Mouse (Mus musculus) kidney, adult 11 months (tissue): ENCODE measurements at regions not wholly inside any gene's neighbourhood (a gene's known extent, or its start where the extent isn't known, plus 50 kb on each side); places are given as distances from the start of the nearest gene placed in this dataset.

Experiments
- DNase-seq: peaks from one replicate; pipeline ENCODE4 v3.0.0; 2022

- no peak for DNase-seq
These were observed 222.2 kb upstream of the Kif2a start for GRCm38 (mm10) chr13:107244173-107244572.

DNA sequence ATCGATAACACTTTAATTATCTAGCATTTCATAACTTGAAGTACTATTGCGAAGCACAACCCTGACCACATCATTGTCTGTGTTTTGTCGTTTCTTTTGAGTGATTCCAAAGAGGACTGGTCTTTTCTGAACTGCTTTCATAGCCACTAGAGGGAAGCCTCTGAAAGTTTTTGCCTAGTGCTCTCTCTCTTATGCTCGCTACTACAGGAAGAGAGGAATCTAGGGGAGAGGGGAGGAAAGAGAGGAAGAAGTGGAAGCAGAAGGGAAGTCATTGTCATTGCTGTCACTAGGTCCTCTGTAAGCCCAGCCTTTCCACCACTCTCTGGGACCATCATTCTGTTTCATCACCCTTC lies 217.1 kb upstream of the Kif2a start:
- DNase-seq = no peak

GRCm38 (mm10) chr13:107238364-107239034 lies 216.6 kb upstream of the Kif2a start:
- DNase-seq = no peak

- peak; percentile 33 for DNase-seq
These were observed 197.5 kb upstream of the Kif2a start for GRCm38 (mm10) chr13:107219456-107219855.

GRCm38 (mm10) chr13:107218351-107218750 lies 196.4 kb upstream of the Kif2a start:
- DNase-seq = no peak

DNA sequence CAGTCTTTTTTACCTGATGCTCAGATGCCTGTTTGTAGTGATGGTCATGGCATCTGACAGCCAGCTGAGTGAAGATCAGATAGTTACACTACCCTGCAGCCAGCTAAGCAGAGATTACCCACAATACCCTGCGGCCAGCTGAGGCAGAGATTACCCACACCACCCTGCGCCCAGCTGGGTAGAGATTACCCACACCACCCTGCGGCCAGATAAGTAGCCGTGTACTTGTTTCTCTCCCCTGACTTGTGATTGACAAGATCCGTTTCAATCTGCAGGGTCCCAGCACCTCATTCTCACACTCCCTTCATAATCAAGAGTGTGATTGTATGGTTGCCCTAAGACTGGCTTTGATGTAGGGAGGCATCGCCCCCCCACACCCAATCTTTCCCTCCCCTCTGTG lies 195.9 kb upstream of the Kif2a start:
- DNase-seq = no peak

DNA sequence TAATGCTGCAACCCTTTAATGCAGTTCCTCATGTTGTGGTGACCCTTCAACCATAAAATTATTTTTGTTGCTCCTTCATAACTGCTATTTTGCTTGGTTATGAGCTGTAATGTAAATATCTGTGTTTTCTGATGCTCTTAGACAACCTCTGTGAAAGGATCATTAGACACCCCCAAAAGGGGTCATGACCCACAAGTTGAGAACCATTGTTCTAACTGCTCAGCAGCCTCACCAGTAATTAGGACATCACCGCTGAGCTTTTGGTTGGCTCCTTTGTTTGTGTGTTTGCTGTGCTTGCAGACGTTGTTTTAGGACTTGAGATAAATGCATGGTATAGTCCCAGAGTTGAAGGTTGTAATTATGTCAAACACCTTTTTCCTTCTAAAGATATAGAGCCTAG lies 191.4 kb upstream of the Kif2a start:
- no peak for DNase-seq

GRCm38 (mm10) chr13:107210676-107211075 lies 188.8 kb upstream of the Kif2a start:
- no peak for DNase-seq

DNA sequence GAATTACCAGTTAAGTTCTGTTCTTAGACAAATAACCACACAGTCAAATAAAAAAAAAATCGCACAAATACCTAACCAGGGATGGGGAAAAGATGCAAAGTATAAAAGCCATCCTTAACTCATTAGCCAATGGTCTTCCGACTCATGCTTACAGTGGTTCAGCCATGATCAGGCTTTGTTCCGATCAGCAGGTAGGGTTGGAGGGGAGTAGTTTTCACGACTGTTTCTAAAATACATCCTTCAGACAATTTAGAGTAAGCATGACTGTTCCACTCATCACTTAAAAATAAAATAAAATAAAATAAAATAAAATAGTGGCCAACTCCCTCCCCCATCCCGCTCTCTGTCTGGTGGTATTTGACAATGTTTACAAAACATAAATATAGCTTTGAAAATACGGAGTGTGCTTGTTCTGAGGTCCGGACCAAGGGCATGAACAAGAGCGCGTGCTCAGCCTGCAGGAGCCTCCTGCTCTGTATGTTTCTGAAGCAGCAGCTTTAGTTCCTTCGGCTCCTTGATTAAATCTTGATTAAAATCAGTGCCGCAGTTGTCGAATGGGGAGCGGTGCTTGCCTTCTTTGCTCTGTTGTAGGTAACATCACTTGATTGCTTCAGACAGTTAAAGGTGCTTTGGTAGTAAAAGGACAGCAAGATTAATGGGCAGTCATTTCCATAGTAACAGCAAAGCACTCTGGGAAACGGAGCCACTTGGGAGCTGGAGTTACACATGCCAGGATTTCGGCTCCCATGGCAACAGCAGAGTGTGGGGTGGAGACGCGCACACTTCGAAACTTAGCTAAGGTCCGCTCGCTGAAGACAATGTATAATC lies 185.6 kb upstream of the Kif2a start:
- peak; percentile 26 for DNase-seq

DNA sequence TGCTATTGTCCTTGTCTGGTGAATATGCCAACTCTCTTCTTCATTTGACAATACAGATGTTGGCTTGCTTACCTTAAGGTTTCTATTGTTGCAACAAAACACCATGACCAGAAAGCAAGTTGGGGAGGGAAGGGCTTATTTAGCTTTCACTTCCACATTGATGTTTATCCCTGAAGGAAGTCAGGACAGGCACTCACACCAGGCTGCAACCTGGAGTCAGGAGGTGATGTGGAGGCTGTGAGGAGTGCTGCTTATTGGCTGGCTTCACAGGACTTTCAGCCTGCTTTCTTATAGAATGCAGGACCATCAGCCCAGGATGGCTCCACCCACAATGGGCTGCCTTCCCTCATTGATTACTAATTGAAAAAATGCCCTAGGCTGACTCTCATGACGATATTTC lies 177.9 kb upstream of the Kif2a start:
- no peak for DNase-seq

DNA sequence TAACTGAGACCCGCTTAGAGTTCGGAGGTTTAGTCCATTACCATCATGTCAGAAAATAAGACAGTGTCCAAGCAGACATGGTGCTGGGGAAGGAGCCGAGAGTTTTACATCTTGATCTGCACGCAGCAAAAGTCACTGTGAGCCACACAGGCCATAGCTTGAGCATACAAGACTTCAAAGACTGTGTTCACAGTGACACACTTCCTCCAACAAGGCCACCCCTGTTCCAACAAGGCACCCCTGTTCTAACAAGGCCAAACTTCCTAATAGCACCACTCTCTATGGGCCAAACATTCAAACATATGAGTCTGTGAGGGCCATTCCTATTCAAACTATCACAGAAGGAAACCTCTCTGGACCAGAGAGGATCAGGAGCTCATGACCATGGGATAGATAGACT lies 171.5 kb upstream of the Kif2a start:
- DNase-seq = no peak

GRCm38 (mm10) chr13:107187258-107187878 lies 165.4 kb upstream of the Kif2a start:
- DNase-seq = no peak

DNA sequence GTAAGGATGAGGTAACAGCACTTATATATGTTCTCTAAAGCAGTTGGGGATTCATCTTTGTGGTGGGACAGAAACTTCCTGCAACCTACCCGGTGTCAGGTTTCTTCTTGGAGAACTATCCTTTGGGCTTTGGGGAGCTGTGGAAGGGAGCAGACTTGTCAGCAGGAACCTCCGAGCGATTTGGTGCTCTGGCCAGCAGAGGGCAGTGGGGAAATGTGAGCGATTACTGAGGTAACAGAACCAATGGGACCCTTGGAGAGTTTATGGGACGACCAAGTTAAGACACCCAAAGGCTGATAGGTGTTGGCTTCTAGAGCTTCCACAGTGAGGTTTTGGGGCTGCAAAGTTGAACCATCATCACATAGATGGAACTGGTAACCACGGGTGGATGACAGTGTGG lies 160.6 kb upstream of the Kif2a start:
- DNase-seq = peak; percentile 13

- no peak for DNase-seq
These were observed 157.6 kb upstream of the Kif2a start for GRCm38 (mm10) chr13:107179551-107179950.

DNA sequence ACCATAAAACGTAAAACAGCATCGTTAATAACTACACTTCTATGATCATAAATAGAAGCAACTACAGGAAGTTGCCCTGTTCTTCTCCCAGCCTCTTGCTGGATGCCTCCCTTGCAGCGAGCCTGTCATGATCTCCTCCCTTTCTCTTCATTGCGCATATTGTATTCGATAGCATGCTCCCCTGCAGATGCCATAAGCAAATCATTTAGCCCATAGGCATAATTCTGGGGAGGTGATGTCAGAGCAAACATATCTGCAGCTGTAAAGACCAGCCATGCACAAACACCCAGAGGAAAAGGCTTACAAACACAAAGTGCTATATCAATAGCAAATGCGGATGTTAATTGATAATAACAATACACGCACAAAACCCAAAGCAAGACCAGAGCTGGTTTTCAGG lies 155.7 kb upstream of the Kif2a start:
- no peak for DNase-seq

GRCm38 (mm10) chr13:107175891-107176290 lies 154.0 kb upstream of the Kif2a start:
- DNase-seq = no peak

GRCm38 (mm10) chr13:107168599-107169149 lies 146.7 kb upstream of the Kif2a start:
- DNase-seq = peak; percentile 8

GRCm38 (mm10) chr13:107167856-107168598 lies 146.1 kb upstream of the Kif2a start:
- DNase-seq = no peak

DNA sequence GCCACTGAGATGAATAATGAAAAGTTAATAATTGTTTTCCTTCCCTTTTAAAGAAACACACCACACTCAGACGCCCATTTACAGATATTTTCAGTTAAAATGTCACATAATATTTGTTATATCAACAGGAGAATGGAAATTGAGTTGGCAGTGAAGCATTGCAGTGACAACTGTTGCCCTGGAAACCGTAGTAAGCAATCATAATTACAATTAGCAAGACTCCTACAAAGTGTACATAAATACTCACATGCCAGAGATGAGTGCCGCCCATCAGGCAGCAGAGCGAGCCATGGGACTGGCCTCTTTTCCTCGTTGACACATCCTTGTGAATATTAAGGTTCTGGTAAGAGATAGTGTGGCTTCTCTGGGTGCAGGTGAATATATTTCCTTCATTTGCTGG lies 129.6 kb upstream of the Kif2a start:
- no peak for DNase-seq

DNA sequence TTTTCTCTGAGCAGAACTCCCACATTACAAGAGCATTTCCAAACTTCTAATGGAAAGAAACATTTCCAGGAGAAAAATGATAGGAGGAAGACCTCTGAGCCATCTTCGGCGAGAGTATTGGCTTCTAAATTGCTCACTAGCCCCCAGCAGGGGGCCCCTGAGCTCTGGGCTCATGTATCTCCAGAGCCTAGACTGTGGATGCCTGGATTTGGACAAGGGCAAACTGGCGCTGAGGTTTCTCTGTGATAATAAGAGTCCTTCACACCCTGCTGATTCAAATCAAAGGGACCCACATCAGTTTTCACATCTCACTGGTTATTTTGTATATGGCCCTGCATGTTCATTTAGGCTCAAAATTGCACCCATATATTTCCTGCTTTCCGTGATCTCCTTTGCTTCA lies 119.3 kb upstream of the Kif2a start:
- DNase-seq = no peak

- no peak for DNase-seq
These were observed 112.2 kb upstream of the Kif2a start for GRCm38 (mm10) chr13:107134125-107134524.

DNA sequence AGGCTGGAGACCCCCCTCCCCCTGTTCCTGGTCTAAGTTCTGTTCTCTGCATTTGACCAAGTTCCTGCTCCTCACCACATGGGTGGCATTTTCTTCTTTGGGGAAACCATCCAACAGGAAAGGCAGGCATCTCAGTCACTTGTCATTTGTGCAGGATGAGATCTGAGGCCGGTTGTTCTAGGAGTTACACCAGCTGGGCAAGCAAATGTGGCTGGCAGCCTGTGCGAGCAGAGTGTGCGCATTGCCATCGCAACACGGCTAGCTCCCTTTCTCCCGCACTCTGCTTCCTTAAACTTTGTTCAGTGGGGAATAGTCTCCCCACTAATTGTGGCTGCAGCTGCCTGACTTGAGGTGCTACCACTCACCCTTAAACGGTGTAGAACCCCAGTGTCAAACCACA lies 104.7 kb upstream of the Kif2a start:
- no peak for DNase-seq

GRCm38 (mm10) chr13:107124130-107124668 lies 102.3 kb upstream of the Kif2a start:
- no peak for DNase-seq
